Mouse (Mus musculus) thymus, adult 2 months (tissue): ENCODE measurements at regions not wholly inside any gene's neighbourhood (a gene's known extent, or its start where the extent isn't known, plus 50 kb on each side); places are given as distances from the start of the nearest gene placed in this dataset.

ENCODE experiments used
- CTCF ChIP-seq: fragments of 200-500 bp; IDR thresholded peaks from 2 replicates; pipeline ENCODE4 v1.5.1; 2012; ENCODE audit warnings: mild to moderate bottlenecking, control low read depth, low read length, moderate library complexity, borderline replicate concordance; ENCODE audit not compliant: control insufficient read depth, poor library complexity, insufficient read depth; ENCODE audit errors: extremely low read depth
- POLR2A ChIP-seq: fragments of 200-500 bp; IDR thresholded peaks from 2 replicates; pipeline ENCODE4 v1.6.1; 2012; ENCODE audit warnings: mild to moderate bottlenecking, low read length, control low read depth, moderate library complexity; ENCODE audit not compliant: control insufficient read depth, poor library complexity, insufficient read depth; ENCODE audit errors: extremely low read depth

DNA sequence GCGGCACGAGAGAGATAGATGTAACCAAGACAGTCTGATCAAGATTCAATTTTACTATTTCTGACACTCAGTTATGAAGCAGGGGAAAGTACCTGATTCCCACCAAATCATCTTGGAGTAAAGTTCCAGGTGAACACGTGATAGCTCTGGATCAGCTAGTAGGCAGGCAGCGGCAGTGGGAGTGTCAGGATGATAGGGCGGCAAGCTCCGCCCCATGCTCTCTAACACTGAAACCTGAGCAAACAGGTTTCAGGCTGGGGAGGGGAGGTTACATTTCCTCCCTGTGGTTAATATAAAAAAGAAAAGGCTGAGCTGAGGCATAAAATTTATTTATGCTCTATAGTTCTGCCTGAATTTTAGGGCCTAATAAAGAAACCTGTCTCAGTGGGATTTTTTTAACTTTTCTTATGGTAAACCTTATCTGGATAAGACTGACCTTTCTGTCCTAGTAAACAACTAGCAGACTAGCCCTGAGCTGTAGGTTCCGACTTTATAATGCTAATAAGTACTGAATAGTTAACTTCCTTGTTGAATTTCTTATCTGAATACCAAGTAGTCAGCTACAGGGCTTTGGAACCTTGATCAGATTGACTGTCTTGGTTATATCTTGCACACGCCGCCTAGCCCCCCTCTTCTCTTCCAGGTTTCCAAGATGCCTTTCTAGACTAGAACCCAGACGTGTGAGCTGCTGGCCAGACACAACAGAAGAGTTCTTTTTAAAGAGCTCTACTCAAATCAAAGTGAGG, 254.9 kb upstream of the Dab2 start:
- TF ChIP-seq CTCF (no peak), POLR2A (no peak)
